In genomic region chr9:60873257-60874054, GRCm38 (mm10) we compare ENCODE assay signal across 14 mouse cellular contexts.
DNase-seq lines count a peak whose midpoint lies in the region; ATAC-seq and TF ChIP-seq lines count a peak whose summit lies in the region.
"Had no signal": no experiment of that assay in that cellular context is flagged by ENCODE, and none has a peak within 500 bp of the region (broad histone marks: within the 10 kb centered on the region; RNA-seq: fewer than 3 reads in every experiment).

No protein-coding gene starts in this region.

- no peaks in the 10 kb centered on the region for H3K27me3 ChIP-seq in liver, embryonic 14.5 days (ENCODE audit: control insufficient read depth, insufficient read depth, low read length)
- no peaks in the 10 kb centered on the region for H3K27me3 ChIP-seq in liver, embryonic 12.5 days (replicated peaks)
- H3K27me3 ChIP-seq in ES-Bruce4 (ENCODE audit: control insufficient read depth, insufficient read depth, low read length, poor library complexity, severe bottlenecking), result no peaks in the 10 kb centered on the region
- H3K27me3 ChIP-seq in forebrain, postnatal 0 days (ENCODE audit: insufficient read depth, low read length), result no peaks in the 10 kb centered on the region
- H3K27me3 ChIP-seq: Patski had no signal

- no peaks in the 10 kb centered on the region for H3K4me1 ChIP-seq in liver, embryonic 14.5 days (replicated peaks; ENCODE audit: control insufficient read depth in 2 of 2, insufficient read depth in 2 of 2, low read length in 1 of 2)
- no peaks in the 10 kb centered on the region for H3K4me1 ChIP-seq in liver, embryonic 12.5 days
- H3K4me1 ChIP-seq in ES-Bruce4 (ENCODE audit: control insufficient read depth, insufficient read depth, low read length), result no peaks in the 10 kb centered on the region
- H3K4me1 ChIP-seq in forebrain, postnatal 0 days (ENCODE audit: insufficient read depth), result peaks cover 6% of the 10 kb centered on the region; the same call in 1 of the 2 replicates
- H3K4me1 ChIP-seq: megakaryocyte, embryonic 14.5 days had no signal

- peak overlapping the region; percentile 50 for H3K4me3 ChIP-seq in gastrocnemius, adult 2 months
- H3K4me3 ChIP-seq in liver, embryonic 14.5 days (ENCODE audit: insufficient read depth in 1 of 2, low read depth in 2 of 2, low read length in 2 of 2), result no peak overlapping the region
- no peak overlapping the region for H3K4me3 ChIP-seq in liver, embryonic 12.5 days
- no peak overlapping the region for H3K4me3 ChIP-seq in ES-Bruce4 (ENCODE audit: low read depth, low read length)
- H3K4me3 ChIP-seq in forebrain, postnatal 0 days (ENCODE audit: low read depth, low read length), result no peak overlapping the region

- WGBS in liver, embryonic 14.5 days (ENCODE audit: insufficient replicate concordance), result 72% methylated on average over 13 of the region's 13 CpGs
- WGBS in liver, embryonic 12.5 days (ENCODE audit: insufficient replicate concordance), result 83% methylated on average over 13 of the region's 13 CpGs
- 29% methylated on average over 13 of the region's 13 CpGs for WGBS in forebrain, postnatal 0 days

- no peak for TF ChIP-seq EP300 in liver, embryonic 14.5 days (IDR thresholded peaks at IDR 0.05; ENCODE audit: low read depth)
- no peak for TF ChIP-seq EP300 in ES-Bruce4 (IDR thresholded peaks at IDR 0.05; ENCODE audit: insufficient read depth, low read depth, low read length)

- no peaks in the 10 kb centered on the region for H3K9me3 ChIP-seq in liver, embryonic 14.5 days (ENCODE audit: control insufficient read depth, low read length)
- no peaks in the 10 kb centered on the region for H3K9me3 ChIP-seq in liver, embryonic 12.5 days (replicated peaks)
- H3K9me3 ChIP-seq in ES-Bruce4 (replicated peaks; ENCODE audit: control insufficient read depth, insufficient read depth, low read length, poor library complexity, severe bottlenecking), result no peaks in the 10 kb centered on the region
- H3K9me3 ChIP-seq in forebrain, postnatal 0 days (ENCODE audit: low read length), result no peaks in the 10 kb centered on the region
- H3K9me3 ChIP-seq: megakaryocyte, embryonic 14.5 days had no signal

- no peak overlapping the region for H3K27ac ChIP-seq in gastrocnemius, adult 2 months
- H3K27ac ChIP-seq in liver, embryonic 14.5 days, result no peak overlapping the region
- no peak overlapping the region for H3K27ac ChIP-seq in liver, embryonic 12.5 days
- H3K27ac ChIP-seq in ES-Bruce4 (ENCODE audit: insufficient read depth, low read length), result no peak overlapping the region
- no peak overlapping the region for H3K27ac ChIP-seq in forebrain, postnatal 0 days (ENCODE audit: low read depth, low read length)

- intact Hi-C loops in gastrocnemius, adult 2 months (cut with DNase I), result no loop called here

- H3K36me3 ChIP-seq in liver, embryonic 14.5 days (replicated peaks; ENCODE audit: control insufficient read depth, insufficient read depth, low read depth), result no peaks in the 10 kb centered on the region
- peaks cover 19% of the 10 kb centered on the region; the same call in 1 of the 2 replicates for H3K36me3 ChIP-seq in liver, embryonic 12.5 days
- no peaks in the 10 kb centered on the region for H3K36me3 ChIP-seq in ES-Bruce4 (ENCODE audit: control insufficient read depth, insufficient read depth, low read length, poor library complexity, severe bottlenecking)
- H3K36me3 ChIP-seq in forebrain, postnatal 0 days (ENCODE audit: insufficient read depth), result no peaks in the 10 kb centered on the region

- TF ChIP-seq POLR2A in ES-Bruce4 (IDR thresholded peaks at IDR 0.05; ENCODE audit: insufficient read depth, low read length), result no peak

- no peak overlapping the region for H3K9ac ChIP-seq in liver, embryonic 14.5 days (replicated peaks)
- H3K9ac ChIP-seq in liver, embryonic 12.5 days, result no peak overlapping the region
- H3K9ac ChIP-seq in ES-Bruce4 (ENCODE audit: low read depth, poor library complexity, severe bottlenecking), result no peak overlapping the region
- no peak overlapping the region for H3K9ac ChIP-seq in forebrain, postnatal 0 days

- peak; percentile 67 for TF ChIP-seq CTCF in gastrocnemius, adult 2 months (IDR thresholded peaks at IDR 0.05)
- TF ChIP-seq CTCF in liver, embryonic 14.5 days (IDR thresholded peaks at IDR 0.05; ENCODE audit: low read depth), result peak; percentile 21; the same call in 1 of the 2 replicates
- TF ChIP-seq CTCF in ES-Bruce4 (IDR thresholded peaks at IDR 0.05; ENCODE audit: low read depth, low read length), result peak; percentile 16
- TF ChIP-seq CTCF in forebrain, postnatal 0 days (IDR thresholded peaks at IDR 0.05; ENCODE audit: low read depth), result peak; percentile 40; the same call in 1 of the 2 replicates

- no peak for DNase-seq in gastrocnemius, adult 2 months
- DNase-seq in gastrocnemius, postnatal 4 days (ENCODE audit: low spot score in 2 of 2), result no peak
- DNase-seq in liver, embryonic 14.5 days (ENCODE audit: low read depth in 3 of 3, low spot score in 3 of 3), result no peak
- peak; percentile 52 for DNase-seq in forebrain, postnatal 0 days
- no peak for DNase-seq in urinary bladder, adult 18-20 months (ENCODE audit: low spot score in 2 of 2)
- DNase-seq in right cerebral cortex, postnatal 14 days, result no peak
- DNase-seq: adrenal gland, postnatal 25 days; cerebellum, adult 18-20 months; kidney, adult 8-10 months; thymus, postnatal 36 days had no signal

- no peak for ATAC-seq in liver, embryonic 14.5 days (ENCODE audit: insufficient read depth)
- ATAC-seq in liver, embryonic 12.5 days, result no peak
- peak; percentile 49; the same call in 1 of the 2 replicates for ATAC-seq in forebrain, postnatal 0 days
- ATAC-seq: Patski had no signal

- H3K4me2 ChIP-seq in liver, embryonic 14.5 days (ENCODE audit: low read depth), result no peak overlapping the region
- H3K4me2 ChIP-seq in liver, embryonic 12.5 days, result no peak overlapping the region
- H3K4me2 ChIP-seq in forebrain, postnatal 0 days (ENCODE audit: low read depth), result no peak overlapping the region

Comparison
In these comparisons a context has a peak if more than half of its experiments do, and no peak if none do; other contexts are left out.
1. CTCF ChIP-seq: peak in every context shown above with its lines; median percentile 67 in gastrocnemius, adult 2 months; 40 in forebrain, postnatal 0 days; 21 in liver, embryonic 14.5 days; 16 in ES-Bruce4.